Mouse (Mus musculus) gastrocnemius, postnatal 4 days (tissue): ENCODE measurements around the gene 2900026A02Rik. TPM values are rescaled to one million over a fixed set of nuclear protein-coding genes. Genes with fewer than 3 reads are reported as not detected.

Source experiments
- DNase-seq, 2 experiments: peaks; one replicate each; pipeline ENCODE4 v3.0.0; 2021 to 2022; ENCODE audit warnings: low spot score in 2 of 2, mixed read lengths in 2 of 2
- total RNA-seq, 2 experiments: library from RNA; stranded (reverse); gene quantifications; 2 replicates each; pipeline ENCODE4 v1.2.3; 2021

Gene 2900026A02Rik
- total RNA-seq, 2 experiments from 2014 or later, result 50.3 to 50.7 TPM

DNA sequence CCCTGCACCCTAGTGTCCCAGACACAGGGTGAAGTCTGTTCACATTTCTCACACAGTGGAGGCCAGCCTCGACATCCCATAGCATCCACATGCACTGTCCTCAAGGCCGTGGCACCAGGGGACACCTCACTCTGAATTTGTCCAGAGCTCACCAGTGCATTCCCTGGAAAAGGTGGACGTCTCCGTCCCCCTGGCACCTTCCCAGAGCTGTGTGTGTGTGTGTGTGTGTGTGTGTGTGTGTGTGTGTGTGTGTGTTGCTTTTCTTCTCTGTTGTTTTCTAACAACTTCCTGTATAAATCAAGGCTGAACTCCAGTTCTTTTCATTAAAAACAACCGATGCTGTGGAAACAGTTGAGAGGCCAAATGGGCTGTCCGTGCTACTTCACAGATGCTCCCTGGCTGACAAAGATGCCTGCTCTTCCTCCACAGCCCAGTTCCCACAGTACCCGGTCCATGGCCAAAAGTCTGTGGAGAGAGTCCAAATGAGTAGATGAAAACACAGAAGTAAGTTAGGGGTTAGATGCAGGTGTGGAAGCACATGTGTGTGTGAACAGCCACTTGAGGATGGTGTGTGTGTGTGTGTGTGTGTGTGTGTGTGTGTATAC lies 170.4 kb downstream of the 2900026A02Rik start:
- DNase-seq, result no peak

- no peak for DNase-seq
These were observed 171.2 kb downstream of the 2900026A02Rik start for GRCm38 (mm10) chr5:113049876-113050275.

- DNase-seq, result no peak
These were observed 175.3 kb downstream of the 2900026A02Rik start for GRCm38 (mm10) chr5:113045511-113046273.

DNA sequence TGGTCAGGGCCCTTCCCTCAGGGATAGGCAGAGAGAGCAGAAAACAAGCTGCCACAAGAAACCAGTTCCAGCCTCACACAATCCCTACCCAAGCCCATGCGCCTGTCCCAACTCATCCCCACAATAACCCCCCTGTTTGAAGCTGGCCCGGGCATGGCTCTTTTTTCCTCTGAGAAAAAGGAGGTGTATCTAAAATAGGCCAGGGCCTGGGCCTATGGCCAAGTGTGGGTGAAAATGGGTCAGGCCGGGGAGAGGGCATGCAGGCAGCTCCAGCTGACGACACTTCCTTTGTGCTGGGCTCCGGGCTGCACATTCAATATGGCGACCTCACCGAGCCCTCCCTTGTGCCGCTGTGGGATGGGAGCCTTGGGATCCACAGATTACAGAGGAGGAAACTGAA lies 177.5 kb downstream of the 2900026A02Rik start:
- DNase-seq, result no peak

- DNase-seq, result peak in 1 of 2 experiments; percentile 48
These were observed 179.4 kb downstream of the 2900026A02Rik start for GRCm38 (mm10) chr5:113041567-113042071.

- no peak for DNase-seq
These were observed 180.3 kb downstream of the 2900026A02Rik start for GRCm38 (mm10) chr5:113040776-113041175.

DNA sequence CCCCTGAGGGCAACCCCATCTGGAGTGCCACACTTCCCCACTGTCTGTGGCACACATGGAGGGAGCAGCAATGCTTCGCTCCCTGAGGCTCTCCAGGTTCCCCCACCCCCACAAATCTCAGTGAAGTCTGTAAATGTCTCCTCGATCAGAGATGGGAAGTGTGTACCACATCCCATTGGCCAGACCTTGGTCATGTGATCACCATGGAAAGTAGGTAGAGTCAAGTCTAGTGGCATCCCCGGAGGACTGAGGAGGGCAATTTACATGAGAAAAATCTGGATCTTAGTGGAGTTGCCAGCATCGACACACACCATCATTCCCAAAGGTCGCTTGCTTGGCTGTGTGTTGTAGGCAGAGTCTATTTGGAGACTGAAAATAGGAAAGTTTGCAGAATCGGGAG lies 182.4 kb downstream of the 2900026A02Rik start:
- no peak for DNase-seq

Other genes starting within 250 kb of the 2900026A02Rik start
- gene Grk3, start 205.4 kb downstream of the 2900026A02Rik start, total RNA-seq, result 1 to 10 TPM; 7.4 to 8.4 TPM
- not detected for gene Crybb2, start 151.1 kb downstream of the 2900026A02Rik start, total RNA-seq
- 1 to 10 TPM; 1.8 to 2.0 TPM for gene Crybb3, start 139.7 kb downstream of the 2900026A02Rik start, total RNA-seq
- gene Tmem211, start 5.7 kb upstream of the 2900026A02Rik start, total RNA-seq, result not detected
- gene Sgsm1, start 89.5 kb upstream of the 2900026A02Rik start, total RNA-seq, result 1 to 10 TPM in 1 of 2 experiments, under 1 TPM in 1; 0.75 to 1.3 TPM
- not detected for gene Aym1, start 136.1 kb upstream of the 2900026A02Rik start, total RNA-seq